11 mouse cellular contexts compared by ENCODE assay signal in genomic region chr5:113179451-113179842, GRCm38 (mm10). TPM values are rescaled to one million over a fixed set of nuclear protein-coding genes. Genes with fewer than 3 reads are reported as not detected.
DNase-seq lines count a peak whose midpoint lies in the region; ATAC-seq and TF ChIP-seq lines count a peak whose summit lies in the region.
"Had no signal": no experiment of that assay in that cellular context is flagged by ENCODE, and none has a peak within 500 bp of the region (broad histone marks: within the 10 kb centered on the region; RNA-seq: fewer than 3 reads in every experiment).

No protein-coding gene starts in this region.

- H3K4me1 ChIP-seq in heart, adult 2 months (ENCODE audit: control insufficient read depth, insufficient read depth, low read length) = peaks cover 7% of the 10 kb centered on the region
- H3K4me1 ChIP-seq in ES-Bruce4 (ENCODE audit: control insufficient read depth, insufficient read depth, low read length) = no peaks in the 10 kb centered on the region
- no peaks in the 10 kb centered on the region for H3K4me1 ChIP-seq in forebrain, postnatal 0 days (ENCODE audit: insufficient read depth)
- peaks cover 26% of the 10 kb centered on the region for H3K4me1 ChIP-seq in liver, embryonic 13.5 days (replicated peaks)

- DNase-seq in heart, adult 2 months = no peak
- DNase-seq in heart, postnatal 4 days = no peak
- DNase-seq in forebrain, postnatal 0 days = no peak
- no peak for DNase-seq in liver, embryonic 13.5 days
- DNase-seq in left cerebral cortex, postnatal 10 days (ENCODE audit: extremely low spot score in 1 of 2, low spot score in 2 of 2) = no peak
- no peak for DNase-seq in left cerebral cortex, postnatal 25 days (ENCODE audit: low spot score in 2 of 2)
- DNase-seq in cerebellum, postnatal 25 days = no peak

- ATAC-seq in forebrain, postnatal 0 days = peak; percentile 9; the same call in 1 of the 2 replicates
- ATAC-seq in liver, embryonic 13.5 days (ENCODE audit: low read depth) = no peak

- intact Hi-C loops in heart, adult 2 months (cut with DNase I) = loop anchor here (5.0 kb wide), 1 partner anchor 133 kb away; the partner anchor contains the start of gene Sgsm1
- intact Hi-C loops in left cerebral cortex, postnatal 10 days (cut with DNase I) = no loop called here
- intact Hi-C loops in left cerebral cortex, postnatal 25 days (cut with DNase I) = loop anchor here (10.0 kb wide), 1 partner anchor 305 kb away; no protein-coding TSS in a partner anchor

- peak overlapping the region; percentile 44 for H3K4me2 ChIP-seq in forebrain, postnatal 0 days (ENCODE audit: low read depth)
- peak overlapping the region; percentile 61 for H3K4me2 ChIP-seq in liver, embryonic 13.5 days

- H3K27me3 ChIP-seq in heart, adult 2 months (ENCODE audit: control insufficient read depth, insufficient read depth, low read length) = no peaks in the 10 kb centered on the region
- no peaks in the 10 kb centered on the region for H3K27me3 ChIP-seq in ES-Bruce4 (ENCODE audit: control insufficient read depth, insufficient read depth, low read length, poor library complexity, severe bottlenecking)
- no peaks in the 10 kb centered on the region for H3K27me3 ChIP-seq in forebrain, postnatal 0 days (ENCODE audit: insufficient read depth, low read length)
- no peaks in the 10 kb centered on the region for H3K27me3 ChIP-seq in liver, embryonic 13.5 days

- no peaks in the 10 kb centered on the region for H3K79me2 ChIP-seq in heart, adult 2 months (replicated peaks; ENCODE audit: control insufficient read depth, insufficient read depth, low read length)

- H3K4me3 ChIP-seq in heart, adult 2 months = no peak overlapping the region
- no peak overlapping the region for H3K4me3 ChIP-seq in ES-Bruce4 (ENCODE audit: low read depth, low read length)
- H3K4me3 ChIP-seq in forebrain, postnatal 0 days (ENCODE audit: low read depth, low read length) = peak overlapping the region; percentile 14
- H3K4me3 ChIP-seq in liver, embryonic 13.5 days (replicated peaks) = peak overlapping the region; percentile 46

- no peak for TF ChIP-seq CTCF in heart, adult 2 months (IDR thresholded peaks at IDR 0.05)
- no peak for TF ChIP-seq CTCF in ES-Bruce4 (IDR thresholded peaks at IDR 0.05; ENCODE audit: low read depth, low read length)
- no peak for TF ChIP-seq CTCF in forebrain, postnatal 0 days (IDR thresholded peaks at IDR 0.05; ENCODE audit: low read depth)

- H3K9ac ChIP-seq in heart, adult 2 months (ENCODE audit: low read depth, low read length) = no peak overlapping the region
- peak overlapping the region; percentile 31 for H3K9ac ChIP-seq in ES-Bruce4 (ENCODE audit: low read depth, poor library complexity, severe bottlenecking)
- peak overlapping the region; percentile 40; the same call in 1 of the 2 replicates for H3K9ac ChIP-seq in forebrain, postnatal 0 days
- no peak overlapping the region for H3K9ac ChIP-seq in liver, embryonic 13.5 days

- peak overlapping the region; percentile 91 for H3K27ac ChIP-seq in heart, adult 2 months
- no peak overlapping the region for H3K27ac ChIP-seq in ES-Bruce4 (ENCODE audit: insufficient read depth, low read length)
- 0 out of 2 replicates have a peak overlapping the region, but pooled peaks have one; percentile 21 for H3K27ac ChIP-seq in forebrain, postnatal 0 days (ENCODE audit: low read depth, low read length)
- H3K27ac ChIP-seq in liver, embryonic 13.5 days = no peak overlapping the region

- TF ChIP-seq POLR2A in heart, adult 2 months (IDR thresholded peaks at IDR 0.05; ENCODE audit: insufficient read depth, low read depth, low read length) = no peak
- no peak for TF ChIP-seq POLR2A in ES-Bruce4 (IDR thresholded peaks at IDR 0.05; ENCODE audit: insufficient read depth, low read length)

- TF ChIP-seq EP300 in heart, adult 2 months (IDR thresholded peaks at IDR 0.05; ENCODE audit: insufficient read depth, low read depth, low read length) = no peak
- no peak for TF ChIP-seq EP300 in ES-Bruce4 (IDR thresholded peaks at IDR 0.05; ENCODE audit: insufficient read depth, low read depth, low read length)

- H3K36me3 ChIP-seq in heart, adult 2 months (ENCODE audit: control insufficient read depth, insufficient read depth, low read length) = no peaks in the 10 kb centered on the region
- H3K36me3 ChIP-seq in ES-Bruce4 (ENCODE audit: control insufficient read depth, insufficient read depth, low read length, poor library complexity, severe bottlenecking) = no peaks in the 10 kb centered on the region; the same call in 1 of the 2 replicates
- peaks cover 8% of the 10 kb centered on the region; the same call in 1 of the 2 replicates for H3K36me3 ChIP-seq in forebrain, postnatal 0 days (ENCODE audit: insufficient read depth)
- H3K36me3 ChIP-seq in liver, embryonic 13.5 days = no peaks in the 10 kb centered on the region

- no peaks in the 10 kb centered on the region for H3K9me3 ChIP-seq in ES-Bruce4 (replicated peaks; ENCODE audit: control insufficient read depth, insufficient read depth, low read length, poor library complexity, severe bottlenecking)
- H3K9me3 ChIP-seq in forebrain, postnatal 0 days (ENCODE audit: low read length) = no peaks in the 10 kb centered on the region
- H3K9me3 ChIP-seq in liver, embryonic 13.5 days (replicated peaks) = no peaks in the 10 kb centered on the region

- 9% methylated on average over 9 of the region's 9 CpGs for WGBS in heart, adult 2 months
- WGBS in forebrain, postnatal 0 days = 8% methylated on average over 6 of the region's 9 CpGs
- WGBS in liver, embryonic 13.5 days (ENCODE audit: insufficient replicate concordance) = 15% methylated on average over 7 of the region's 9 CpGs

RNA-seq across cellular contexts. Expression of gene 2900026A02Rik, which starts 41.6 kb away (rescaled TPM):
- 10 to 100 TPM; 19.2 to 21.4 TPM for total RNA-seq in heart, adult 2 months (2021)
- polyA plus RNA-seq in heart, adult 2 months (2012; rRNA removed) = 18.0 and 24.5 TPM in 2 replicates
- 10 to 100 TPM; 46.8 to 48.3 TPM for total RNA-seq in heart, postnatal 4 days (2021)
- polyA plus RNA-seq in ES-Bruce4 (2011; ENCODE audit: insufficient read depth, insufficient read length, low read depth, missing spikeins) = 14.2 and 15.2 TPM in 2 replicates
- total RNA-seq in forebrain, postnatal 0 days (2014; rRNA removed) = 9.2 and 10.9 TPM in 2 replicates
- 2.7 and 3.3 TPM in 2 replicates for polyA plus RNA-seq in forebrain, postnatal 0 days (2015; fragmentation: Nextera tagmentation; extraction: Ambion mirVana)
- polyA plus RNA-seq in liver, embryonic 13.5 days (2015; fragmentation: Nextera tagmentation; extraction: Ambion mirVana) = 0.98 and 1.2 TPM in 2 replicates
- 10 to 100 TPM; 63.4 to 65.6 TPM for total RNA-seq in left cerebral cortex, postnatal 10 days (2021)
- total RNA-seq in left cerebral cortex, postnatal 25 days (2021) = 10 to 100 TPM; 39.0 to 44.7 TPM

RNA-seq across cellular contexts. Expression of gene Tmem211, which starts 47.3 kb away (rescaled TPM):
- not detected for total RNA-seq in heart, adult 2 months (2021)
- polyA plus RNA-seq in heart, adult 2 months (2012; rRNA removed) = not detected in 2 replicates
- total RNA-seq in heart, postnatal 4 days (2021) = not detected
- 0.76 and 0.97 TPM in 2 replicates for polyA plus RNA-seq in ES-Bruce4 (2011; ENCODE audit: insufficient read depth, insufficient read length, low read depth, missing spikeins)
- total RNA-seq in forebrain, postnatal 0 days (2014; rRNA removed) = not detected in 2 replicates
- polyA plus RNA-seq in forebrain, postnatal 0 days (2015; fragmentation: Nextera tagmentation; extraction: Ambion mirVana) = not detected in 2 replicates
- polyA plus RNA-seq in liver, embryonic 13.5 days (2015; fragmentation: Nextera tagmentation; extraction: Ambion mirVana) = not detected in 2 replicates
- not detected for total RNA-seq in left cerebral cortex, postnatal 10 days (2021)
- not detected for total RNA-seq in left cerebral cortex, postnatal 25 days (2021)
- total RNA-seq: adrenal gland, adult 2 months; gastrocnemius, adult 18-20 months had no signal
- polyA plus RNA-seq: adrenal gland, adult 2 months; spleen, adult 2 months had no signal

Comparison
In these comparisons a context has a peak if more than half of its experiments do, and no peak if none do; other contexts are left out.
1. H3K27ac ChIP-seq: peak in heart, adult 2 months (single experiment) and forebrain, postnatal 0 days (single experiment); none in ES-Bruce4 (single experiment) and liver, embryonic 13.5 days (single experiment).
2. H3K4me3 ChIP-seq: peak in forebrain, postnatal 0 days (single experiment) and liver, embryonic 13.5 days (single experiment); none in heart, adult 2 months (single experiment) and ES-Bruce4 (single experiment).
3. H3K9ac ChIP-seq: peak in ES-Bruce4 (single experiment) and forebrain, postnatal 0 days (single experiment); none in heart, adult 2 months (single experiment) and liver, embryonic 13.5 days (single experiment).